Mouse (Mus musculus): ENCODE measurements at regions not wholly inside any gene's neighbourhood (a gene's known extent, or its start where the extent isn't known, plus 50 kb on each side); places are given as distances from the start of the nearest gene placed in this dataset.

DNA sequence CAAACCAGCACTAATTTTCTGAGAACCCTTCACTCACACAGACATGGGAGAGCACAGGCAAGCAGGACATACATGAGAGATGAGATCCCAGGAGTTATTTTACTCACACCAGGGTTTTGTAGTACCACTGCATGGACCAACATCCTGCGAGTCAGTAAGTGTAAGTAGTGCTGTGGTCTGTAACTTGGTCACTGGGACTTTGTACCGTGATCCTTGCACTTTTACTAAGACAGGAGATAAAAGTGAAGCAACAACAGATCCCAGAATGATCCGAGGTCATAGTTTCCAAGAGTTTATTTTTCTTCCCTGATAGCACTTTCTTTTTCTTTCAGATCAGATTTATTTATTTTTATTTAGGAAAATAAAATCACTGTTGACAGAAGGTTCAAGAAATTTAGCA lies 54.1 kb upstream of the Mtap start:
- DNase-seq (ENCODE audit: low spot score) = no peak

DNA sequence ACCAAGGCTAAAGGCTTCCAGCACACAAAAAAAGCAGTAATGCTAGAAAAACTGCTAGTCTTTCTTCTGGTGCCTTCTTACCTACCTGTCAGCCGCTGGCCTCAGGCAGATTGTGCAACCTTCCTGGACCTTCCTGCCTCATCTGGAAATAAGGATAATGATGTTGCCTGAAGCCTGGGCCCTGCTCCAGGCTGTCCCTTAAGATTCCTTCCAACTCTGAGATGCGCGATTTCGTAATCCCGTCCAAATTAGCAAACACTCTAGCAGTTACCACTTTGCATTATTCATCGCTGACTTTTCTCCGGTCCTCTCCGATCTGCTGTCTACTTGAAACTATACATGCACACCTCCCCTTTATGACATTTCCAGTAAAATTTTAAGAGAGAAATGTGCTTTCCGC lies 58.4 kb upstream of the Mtap start:
- DNase-seq (ENCODE audit: low spot score) = no peak

DNA sequence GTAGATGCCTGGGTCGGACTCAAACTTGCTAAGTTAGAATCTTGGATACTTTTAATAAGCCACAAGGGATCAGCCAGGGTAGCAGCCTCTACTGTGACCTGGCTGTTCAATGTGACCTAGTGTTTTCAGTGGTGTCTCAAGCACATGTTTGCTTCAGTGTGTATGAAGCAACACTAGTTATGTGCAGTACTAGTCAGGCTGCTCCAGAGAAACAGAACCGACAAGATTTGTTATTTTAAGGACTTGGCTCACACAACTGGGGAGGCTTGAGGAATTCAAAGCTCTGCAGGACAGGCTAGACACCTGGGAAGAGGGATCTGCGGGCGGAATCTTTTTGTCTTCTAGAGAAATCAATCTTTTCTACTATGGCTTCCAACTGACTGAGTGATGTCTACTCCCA lies 62.2 kb upstream of the Mtap start:
- no peak for DNase-seq (ENCODE audit: low spot score)

DNA sequence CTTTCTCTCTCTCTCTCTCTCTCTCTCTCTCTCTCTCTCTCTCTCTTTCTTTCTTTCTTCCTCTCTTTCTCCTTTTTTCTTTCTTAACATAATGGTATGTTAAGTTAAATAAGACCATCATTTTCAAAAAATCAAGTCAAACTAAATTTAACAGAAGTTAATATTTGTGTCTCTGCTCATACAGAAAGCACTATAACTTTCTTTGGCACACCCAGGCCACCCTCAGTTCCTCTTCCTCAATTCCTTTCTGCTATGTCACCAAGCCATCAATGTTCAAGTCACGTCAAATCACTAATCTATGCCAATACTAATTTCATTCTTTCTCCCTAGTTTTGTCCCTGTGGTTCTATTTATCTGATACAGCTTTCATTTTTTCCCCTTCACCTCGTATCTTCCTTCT lies 66.5 kb upstream of the Mtap start:
- no peak for DNase-seq (ENCODE audit: low spot score)

DNA sequence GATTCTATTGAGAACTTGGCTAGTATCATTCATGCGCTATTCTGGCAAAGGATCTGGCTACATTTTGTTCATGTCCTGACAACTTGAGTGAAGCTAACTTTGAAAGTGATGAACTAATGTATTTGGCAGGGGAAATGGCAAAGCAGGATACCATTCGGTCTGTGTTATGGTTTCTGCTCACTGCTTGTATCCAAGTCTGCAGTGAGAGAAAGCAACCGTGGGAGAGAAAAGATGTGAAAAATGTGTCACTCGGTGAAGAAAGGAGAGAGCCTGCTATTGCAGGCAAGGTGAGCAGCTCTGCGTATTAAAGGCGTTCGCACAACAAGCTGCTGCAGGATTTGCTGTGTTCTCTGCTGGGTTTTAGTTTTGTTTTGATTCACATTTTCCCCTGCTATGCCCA lies 72.5 kb upstream of the Mtap start:
- DNase-seq (ENCODE audit: low spot score) = no peak

DNA sequence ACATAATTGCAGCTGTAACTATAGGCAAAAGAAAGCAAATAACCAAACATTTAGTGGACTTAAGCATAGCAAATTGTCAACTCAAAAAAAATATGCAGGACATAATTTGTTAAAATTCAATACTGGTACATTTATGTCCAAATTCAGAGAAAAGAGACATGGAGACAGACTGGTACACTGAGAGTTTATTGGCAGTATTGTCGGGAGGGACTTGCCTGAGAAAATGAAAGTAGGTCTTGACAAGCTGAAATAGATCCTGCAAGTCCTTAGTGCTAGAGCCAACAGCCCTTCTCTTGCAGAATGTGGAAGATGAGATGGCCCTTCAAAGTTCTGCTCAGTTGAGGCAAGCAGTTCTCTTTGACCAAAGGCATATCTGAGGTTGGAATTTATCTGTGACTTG lies 74.5 kb upstream of the Mtap start:
- no peak for DNase-seq (ENCODE audit: low spot score)

DNA sequence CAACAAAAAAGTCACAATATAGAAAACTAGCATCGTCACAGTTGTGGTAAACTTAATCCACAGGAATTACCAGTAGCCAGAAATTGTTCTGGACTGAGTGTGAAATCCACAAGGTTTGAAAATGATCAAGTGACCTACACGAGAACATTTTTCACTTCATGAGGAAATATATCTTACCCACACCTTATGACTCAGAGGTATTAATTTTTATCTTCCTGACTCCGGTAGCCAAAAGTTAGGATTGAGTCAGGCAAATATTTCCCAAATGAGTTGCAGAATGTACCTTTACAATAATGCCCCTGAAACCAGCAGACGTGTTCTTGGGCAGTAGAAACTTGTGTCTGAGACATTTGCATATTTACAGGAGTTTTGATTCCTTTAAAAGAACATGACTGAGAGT lies 75.3 kb upstream of the Mtap start:
- no peak for DNase-seq (ENCODE audit: low spot score)

DNA sequence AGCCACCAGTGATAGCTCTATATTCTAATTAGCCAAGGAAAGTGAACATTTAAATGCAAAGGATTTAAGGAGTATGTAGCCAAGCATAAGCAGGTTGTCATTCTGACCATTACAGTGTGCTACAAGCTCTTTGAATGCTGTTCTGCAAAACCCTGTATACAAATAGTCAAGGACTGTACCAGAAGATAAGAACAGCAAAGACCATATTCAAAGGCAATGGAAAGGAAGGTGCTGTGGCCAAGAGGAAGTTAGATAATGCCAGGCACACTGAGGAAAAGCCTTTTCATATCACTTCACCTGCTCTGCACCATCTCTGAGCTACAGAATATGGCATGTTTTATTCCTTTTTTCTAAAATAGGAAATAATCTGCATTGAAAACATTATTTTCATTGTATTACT lies 79.3 kb upstream of the Mtap start:
- no peak for DNase-seq (ENCODE audit: low spot score)

DNA sequence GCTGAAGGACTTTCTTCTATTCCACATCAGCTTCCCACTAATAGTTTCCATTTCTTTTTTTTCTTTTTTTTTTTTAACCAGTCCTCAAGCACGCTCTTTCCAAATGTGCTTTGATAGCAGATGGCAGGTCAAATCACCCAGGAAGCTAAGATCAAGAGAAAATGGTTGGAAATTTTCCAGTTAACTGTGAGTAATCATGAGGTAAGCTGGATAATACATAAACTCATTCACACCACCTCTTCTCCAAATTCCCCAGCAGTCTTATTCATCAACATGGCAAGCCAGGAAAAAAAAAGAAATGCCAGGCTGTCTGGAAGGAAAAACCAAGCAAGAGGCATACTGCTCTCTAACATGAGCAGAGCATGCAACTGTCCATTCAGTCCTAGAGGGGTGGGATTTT lies 79.8 kb upstream of the Mtap start:
- DNase-seq (ENCODE audit: low spot score) = no peak

DNA sequence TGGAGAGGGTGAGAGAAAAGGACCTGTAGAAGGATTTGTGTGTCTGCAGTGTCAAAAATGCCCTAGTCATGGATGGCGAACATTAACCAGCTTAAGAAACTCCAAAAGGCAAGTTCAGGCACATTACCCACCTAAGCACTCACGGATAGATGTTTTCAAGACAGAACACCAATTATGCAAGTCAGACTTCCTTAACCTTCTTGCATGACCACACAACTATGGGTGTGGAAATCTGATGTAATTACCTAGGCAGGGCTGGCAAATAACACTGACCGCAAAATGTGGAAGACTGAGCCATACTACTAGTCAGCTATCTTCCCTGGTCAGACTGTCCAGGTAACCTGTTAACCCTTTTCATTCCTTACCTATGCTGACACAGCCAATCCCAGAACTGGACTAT lies 81.0 kb upstream of the Mtap start:
- DNase-seq (ENCODE audit: low spot score) = no peak

DNA sequence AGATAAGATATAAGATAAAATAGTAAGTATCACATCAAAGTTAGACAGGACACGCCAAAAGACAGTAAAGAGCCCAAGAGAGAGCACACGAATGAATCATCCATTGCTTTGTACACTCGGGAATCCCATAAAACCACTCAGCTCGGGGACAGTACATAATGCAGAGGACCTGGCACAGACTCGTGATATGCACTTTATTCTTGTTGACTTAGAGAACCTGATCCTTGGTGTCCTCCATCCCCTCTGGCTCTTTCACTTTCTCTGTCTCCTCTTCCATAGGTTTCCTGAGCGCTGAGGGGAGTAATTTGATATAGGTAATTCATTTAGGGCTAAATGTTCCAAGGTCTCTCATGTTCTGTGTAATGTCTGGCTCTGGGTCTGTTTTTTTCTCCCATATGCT lies 83.3 kb upstream of the Mtap start:
- DNase-seq (ENCODE audit: low spot score) = no peak

DNA sequence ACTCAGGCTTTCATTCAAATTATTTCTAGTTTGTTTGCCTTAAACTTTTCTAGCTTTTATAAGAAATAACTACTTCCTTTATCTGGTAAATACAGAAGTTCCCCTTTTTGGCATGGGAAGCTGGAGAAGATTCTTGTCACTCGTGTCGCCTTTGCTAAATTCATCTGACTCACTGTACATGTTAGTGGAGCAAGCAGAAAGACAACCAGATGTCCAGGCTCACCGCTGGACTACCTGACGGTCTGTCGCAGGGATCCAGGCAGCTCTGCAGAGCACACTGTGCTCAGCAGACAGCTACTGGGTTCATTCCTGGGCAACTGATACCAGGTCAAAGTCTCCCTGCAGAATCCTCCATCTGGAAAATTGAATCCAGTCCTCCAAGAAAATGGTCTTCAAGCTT lies 85.0 kb upstream of the Mtap start:
- no peak for DNase-seq (ENCODE audit: low spot score)

DNA sequence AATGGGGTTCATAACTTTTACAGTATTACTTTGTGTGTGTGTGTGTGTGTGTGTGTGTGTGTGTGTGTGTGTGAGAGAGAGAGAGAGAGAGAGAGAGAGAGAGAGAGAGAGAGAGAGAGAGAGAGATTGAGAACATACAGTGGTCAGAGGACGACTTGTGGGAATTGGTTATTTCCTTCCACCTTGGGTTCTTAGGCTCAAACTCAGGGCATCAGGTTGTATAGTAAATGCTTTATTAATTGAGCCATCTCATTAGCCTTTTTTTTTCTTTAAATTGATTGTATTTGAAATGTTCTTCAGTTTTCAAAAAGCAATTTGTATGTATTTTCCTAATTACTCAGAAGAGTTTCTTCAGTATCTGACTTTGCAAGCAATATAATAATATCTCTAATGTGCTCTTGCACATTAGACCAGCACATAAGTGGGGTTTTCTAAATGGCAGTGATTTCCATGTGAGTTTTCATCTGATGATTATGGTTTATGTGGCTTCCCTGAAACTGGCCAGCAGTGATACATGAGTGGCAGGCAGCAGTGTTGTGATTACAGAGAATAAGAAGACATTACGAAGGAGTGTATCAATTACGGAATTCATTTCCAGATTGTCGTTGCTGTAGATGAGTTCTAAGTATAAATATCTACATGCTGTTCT lies 86.2 kb upstream of the Mtap start:
- DNase-seq (ENCODE audit: low spot score) = no peak

DNA sequence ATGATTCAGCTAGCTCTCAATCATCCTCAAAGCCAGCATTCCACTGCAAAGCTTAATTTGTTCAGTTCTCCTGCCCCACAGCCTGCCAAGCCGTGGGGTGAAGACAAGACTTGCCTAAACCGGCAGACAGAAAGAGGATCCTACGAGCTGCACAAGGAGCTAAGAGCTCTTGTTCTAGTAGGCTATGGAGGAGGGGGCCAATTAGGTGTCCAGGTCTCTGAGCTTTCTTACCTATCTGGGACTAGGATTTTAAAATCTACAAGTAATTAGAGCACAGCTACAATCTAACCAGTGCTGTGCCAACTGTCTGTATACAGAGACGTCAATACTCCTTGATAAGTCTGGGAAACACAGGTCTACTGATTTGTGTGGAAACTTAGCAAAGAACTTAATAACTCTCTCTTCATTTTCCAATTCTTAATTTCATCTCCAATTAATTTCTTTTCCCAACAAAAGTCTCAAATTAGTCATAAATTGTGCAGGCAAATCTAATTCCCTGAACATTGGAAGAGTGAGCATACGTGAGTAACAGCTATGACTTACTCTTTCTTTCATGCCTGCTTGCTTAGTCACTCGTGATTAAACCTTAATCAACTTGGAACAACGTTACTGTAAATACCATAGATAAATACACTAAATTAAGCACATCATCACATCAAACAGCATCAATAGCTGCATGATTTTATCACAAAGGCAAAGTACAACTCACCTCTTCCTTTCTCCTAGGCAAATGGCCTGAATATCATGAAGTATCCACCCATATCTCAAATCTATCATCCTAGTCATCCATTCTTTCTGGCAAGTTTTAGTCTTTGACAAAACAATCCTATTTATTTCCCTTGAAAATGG lies 87.1 kb upstream of the Mtap start:
- no peak for DNase-seq (ENCODE audit: low spot score)

DNA sequence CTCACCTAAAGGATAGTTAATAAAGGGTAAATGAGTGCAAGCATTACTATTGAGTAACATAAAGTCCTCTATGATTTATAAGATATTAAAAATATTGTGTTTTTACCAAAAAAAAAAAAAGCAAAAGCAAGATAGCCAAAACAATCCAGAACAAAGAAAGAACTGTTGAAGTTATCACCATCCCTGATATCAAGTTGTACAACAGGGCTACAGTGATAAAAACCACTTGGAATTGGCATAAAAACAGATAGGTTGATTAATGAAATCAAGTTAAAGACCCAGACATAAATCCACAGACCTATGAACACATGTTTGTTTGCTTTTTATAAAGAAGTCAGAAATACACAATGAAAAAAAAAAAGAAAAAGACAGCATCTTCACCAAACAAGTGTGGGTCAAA lies 92.4 kb upstream of the Mtap start:
- no peak for DNase-seq (ENCODE audit: low spot score)

DNA sequence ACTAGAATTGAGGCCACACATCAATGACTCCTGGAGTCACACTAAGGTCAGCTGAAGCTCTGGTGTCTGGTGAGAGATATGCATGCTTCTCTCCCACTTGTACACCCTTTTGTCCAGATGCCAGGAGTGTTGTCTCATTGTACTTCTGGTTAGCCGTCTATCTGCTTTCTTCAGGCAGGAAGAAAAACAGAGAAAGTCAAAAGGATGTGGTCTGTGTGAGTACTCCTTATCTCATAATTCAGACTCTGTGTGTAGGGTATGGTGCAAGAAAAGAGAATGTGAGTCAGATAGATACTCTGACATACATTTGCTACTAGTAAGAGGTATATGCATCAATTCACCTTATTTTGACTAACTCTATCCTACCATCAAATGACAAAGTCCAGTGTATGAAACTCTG lies 92.9 kb upstream of the Mtap start:
- no peak for DNase-seq (ENCODE audit: low spot score)

DNA sequence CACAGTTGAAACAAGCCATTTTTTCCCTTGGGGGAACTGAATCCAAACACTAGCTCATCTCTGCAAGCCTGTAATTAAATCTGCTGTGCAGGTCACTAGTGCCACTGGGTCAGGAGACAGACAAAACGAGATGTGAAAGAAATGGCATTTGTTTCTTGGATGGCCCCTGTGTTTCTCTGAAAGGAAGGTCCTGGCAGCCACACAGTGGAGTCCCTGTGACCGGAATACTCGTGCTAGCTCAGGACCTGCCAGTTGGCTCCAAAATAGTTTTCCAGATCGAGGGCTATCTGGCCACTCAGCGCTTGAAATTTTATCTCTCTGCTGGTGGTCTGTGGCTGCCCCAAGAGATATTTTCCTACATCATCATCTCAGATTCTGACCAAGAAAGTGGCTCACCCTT lies 96.1 kb upstream of the Mtap start:
- peak; percentile 18 for DNase-seq (ENCODE audit: low spot score)

DNA sequence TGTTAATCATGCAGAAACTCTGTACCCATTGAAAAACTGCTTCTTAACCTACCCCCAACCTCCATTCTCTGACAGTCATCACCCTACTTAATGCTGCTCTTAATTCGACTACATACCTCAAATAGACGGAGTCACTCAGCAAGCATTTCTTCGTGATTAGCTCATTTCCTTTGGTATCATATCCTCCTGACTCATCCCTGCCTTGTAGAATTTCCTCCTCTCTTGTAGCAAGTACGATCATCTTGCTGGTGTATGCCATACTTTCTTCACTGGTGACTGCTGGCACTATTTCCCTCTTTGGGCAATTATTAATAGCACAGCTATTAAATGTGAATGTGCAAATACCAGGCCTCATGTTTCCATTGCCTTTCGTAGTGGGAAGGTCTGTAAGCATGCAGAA lies 98.0 kb upstream of the Mtap start:
- peak; percentile 8 for DNase-seq (ENCODE audit: low spot score)

DNA sequence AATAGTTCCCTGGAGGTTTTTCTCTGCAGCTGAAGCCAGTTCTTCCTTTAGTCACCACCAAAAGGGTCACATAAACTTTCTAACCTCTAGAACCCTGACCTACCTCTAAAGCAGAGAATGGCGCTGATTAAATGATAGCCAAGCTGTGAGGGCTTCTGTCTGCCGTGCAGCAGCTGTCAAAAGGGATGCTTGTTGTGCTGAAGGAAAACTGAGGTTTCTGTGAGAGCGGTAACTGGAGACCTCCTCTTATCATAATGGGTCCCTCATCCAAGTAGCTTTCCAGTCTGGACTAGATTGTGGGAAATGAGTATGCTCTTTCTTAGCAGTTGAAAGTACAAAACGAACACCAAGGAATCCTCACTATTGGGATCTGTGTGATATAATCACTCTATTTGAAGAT lies 98.8 kb upstream of the Mtap start:
- peak; percentile 6 for DNase-seq (ENCODE audit: low spot score)

DNA sequence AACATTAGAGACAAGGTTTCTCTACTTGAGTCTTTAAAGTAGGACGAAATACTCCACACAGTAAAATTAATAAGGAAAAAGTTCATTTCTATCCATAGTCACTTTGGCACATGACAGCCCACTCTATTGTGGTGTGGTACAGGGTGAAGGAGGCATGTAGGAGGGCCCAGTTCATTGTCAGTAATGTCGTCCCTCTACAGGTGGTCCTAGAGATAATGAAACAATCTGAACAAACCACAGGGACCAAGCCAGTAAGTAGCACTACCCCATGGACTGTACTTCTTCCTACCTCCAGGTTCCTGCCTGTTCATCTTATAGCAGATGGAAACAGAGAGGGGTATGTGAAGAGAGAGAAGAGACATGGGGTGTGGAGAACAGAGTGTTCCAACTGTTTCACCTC lies 102.1 kb upstream of the Mtap start:
- no peak for DNase-seq (ENCODE audit: low spot score)

DNA sequence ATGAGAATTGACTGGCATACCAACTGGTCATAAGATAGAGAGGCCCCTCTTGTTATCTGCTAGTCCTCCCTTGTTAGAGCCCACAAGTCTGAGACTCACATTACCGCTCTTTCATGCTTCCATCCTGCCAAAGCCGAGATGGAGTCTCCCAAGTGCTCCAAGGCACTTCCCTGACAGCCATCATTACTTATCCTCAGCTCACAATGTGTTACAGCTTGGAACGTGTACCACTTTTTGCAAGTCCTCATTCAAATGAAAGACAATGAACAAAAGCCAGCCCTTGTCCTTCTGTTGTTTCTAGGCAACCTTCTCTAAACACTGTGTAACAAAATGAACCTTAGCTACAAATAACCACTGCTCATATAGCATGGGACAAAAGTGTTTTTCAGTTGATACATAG lies 102.6 kb upstream of the Mtap start:
- no peak for DNase-seq (ENCODE audit: low spot score)

DNA sequence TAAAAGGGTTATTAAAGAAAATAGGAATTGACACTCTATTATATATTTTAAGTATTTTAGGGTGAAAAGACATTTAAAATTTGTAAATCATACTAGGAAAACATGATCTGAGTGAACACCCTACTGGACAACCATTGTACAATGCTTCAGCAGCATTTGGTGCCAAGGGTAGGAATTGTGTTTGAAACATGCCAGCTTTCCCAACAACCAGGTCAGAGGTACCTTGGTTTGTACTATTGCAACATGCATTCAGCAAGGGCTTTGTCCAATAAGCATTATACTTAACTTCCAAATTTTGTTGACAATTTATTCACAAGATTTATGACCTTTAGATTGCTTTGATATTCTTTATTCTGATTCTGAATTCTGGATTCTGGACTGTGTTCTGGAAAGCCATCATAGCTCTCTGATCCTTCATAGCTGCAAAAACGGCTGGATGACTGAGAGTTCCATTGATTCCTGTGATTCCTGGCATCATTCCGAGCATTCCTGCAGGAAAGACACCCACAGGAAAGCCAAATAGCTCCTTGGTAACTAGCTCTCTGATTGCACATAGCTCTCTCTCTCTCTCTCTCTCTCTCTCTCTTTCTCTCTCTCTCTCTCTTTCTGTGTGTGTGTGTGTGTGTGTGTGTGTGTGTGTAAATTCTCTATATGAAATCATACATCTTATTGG lies 124.1 kb upstream of the Mtap start:
- DNase-seq (ENCODE audit: low spot score) = no peak

DNA sequence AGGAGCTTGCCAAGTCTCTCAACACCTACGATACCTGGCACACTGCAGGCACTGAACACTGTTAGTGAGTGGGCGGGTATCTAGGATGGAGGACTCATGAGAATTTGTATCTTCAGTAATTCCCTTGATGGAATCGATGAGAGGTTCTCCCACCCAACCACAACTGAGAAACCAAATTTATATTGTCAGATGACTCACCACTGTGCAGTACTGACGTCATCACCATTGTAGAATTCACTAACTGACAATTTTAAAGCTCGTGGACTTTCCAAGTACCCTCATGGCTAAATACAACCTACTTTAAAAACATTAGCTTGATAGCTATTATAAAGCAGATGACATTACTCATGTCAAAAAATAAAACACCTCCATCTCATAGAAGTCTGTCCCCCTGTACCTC lies 128.4 kb upstream of the Mtap start:
- DNase-seq (ENCODE audit: low spot score) = no peak

DNA sequence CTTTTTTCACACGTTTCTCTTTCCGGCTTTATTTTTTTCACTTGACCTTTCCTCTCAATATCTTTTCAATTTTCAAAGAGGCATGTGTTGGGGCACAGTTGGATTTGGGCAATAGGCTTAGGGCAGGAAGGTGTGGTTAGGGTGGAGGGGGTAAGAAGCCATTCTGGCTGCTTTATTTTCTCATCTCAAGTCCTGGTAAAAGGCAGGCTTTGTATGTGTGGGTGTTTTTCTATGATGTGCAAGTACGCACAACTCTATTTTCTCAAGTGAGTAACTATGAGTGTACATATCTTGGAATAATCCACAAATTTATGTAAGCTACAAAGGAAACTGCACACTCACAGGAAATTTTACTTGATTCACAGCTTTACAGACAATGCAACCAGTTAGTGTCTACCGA lies 121.5 kb upstream of the Ifne start:
- DNase-seq (ENCODE audit: low spot score) = no peak
